In genomic region chr12:17305445-17305844, GRCm38 (mm10) we compare ENCODE assay signal across 16 mouse cellular contexts. TPM values are rescaled to one million over a fixed set of nuclear protein-coding genes. Genes with fewer than 3 reads are reported as not detected.
A peak's percentile ranks its signal among the peaks of the same experiment; 100 is the strongest.
DNase-seq lines count a peak whose midpoint lies in the region.
"Had no signal": no experiment of that assay in that cellular context is flagged by ENCODE, and none has a peak within 500 bp of the region (broad histone marks: within the 10 kb centered on the region; RNA-seq: fewer than 3 reads in every experiment).

No protein-coding gene starts in this region.

- peak; percentile 31 to 45 for DNase-seq in cerebellum, postnatal 10 days
- no peak for DNase-seq in cerebellum, adult 9-11 months
- peak; percentile 71 to 79 for DNase-seq in lung, adult 18-20 months
- DNase-seq in lung, postnatal 10 days = no peak
- peak; percentile 90 for DNase-seq in adrenal gland, adult 2 months
- peak; percentile 90 for DNase-seq in gonadal fat pad, adult 2 months (ENCODE audit: low read depth)
- no peak for DNase-seq in kidney, adult 8-10 months
- DNase-seq in urinary bladder, postnatal 10 days (ENCODE audit: low spot score) = no peak
- DNase-seq: cerebellum, adult 11 months; layer of hippocampus, postnatal 36 days; liver, postnatal 0 days; right cerebral cortex, postnatal 14 days; thymus, postnatal 25 days had no signal

RNA-seq across cellular contexts. Expression of gene Atp6v1c2, which starts 23.7 kb away (rescaled TPM):
- total RNA-seq in adrenal gland, adult 2 months (2021) = 1 to 10 TPM; 1.9 to 2.7 TPM
- polyA plus RNA-seq in adrenal gland, adult 2 months (2012; rRNA removed) = 0.32 and 0.58 TPM in 2 replicates
- polyA plus RNA-seq in gonadal fat pad, adult 2 months (2012; rRNA removed) = 9.9 and 18.3 TPM in 2 replicates
- total RNA-seq: gastrocnemius, adult 8-10 months; MEL; neutrophil, adult 5-6 weeks had no signal

RNA-seq across cellular contexts. Expression of gene Pdia6, which starts 39.1 kb away (rescaled TPM):
- 100 to 1,000 TPM; 153 to 218 TPM for total RNA-seq in adrenal gland, adult 2 months (2021)
- polyA plus RNA-seq in adrenal gland, adult 2 months (2012; rRNA removed) = 14.0 and 18.3 TPM in 2 replicates
- polyA plus RNA-seq in gonadal fat pad, adult 2 months (2012; rRNA removed) = 207 and 284 TPM in 2 replicates

RNA-seq across cellular contexts. Expression of gene Nol10, which starts 42.8 kb away (rescaled TPM):
- 10 to 100 TPM; 16.9 to 17.7 TPM for total RNA-seq in adrenal gland, adult 2 months (2021)
- polyA plus RNA-seq in adrenal gland, adult 2 months (2012; rRNA removed) = 3.2 and 4.2 TPM in 2 replicates
- 3.8 and 4.2 TPM in 2 replicates for polyA plus RNA-seq in gonadal fat pad, adult 2 months (2012; rRNA removed)

Comparison
In these comparisons a context has a peak if more than half of its experiments do, and no peak if none do; other contexts are left out.
1. DNase-seq: peak in cerebellum, postnatal 10 days (2 of 2), lung, adult 18-20 months (2 of 2), adrenal gland, adult 2 months (single experiment) and gonadal fat pad, adult 2 months (single experiment); none in cerebellum, adult 9-11 months (single experiment), lung, postnatal 10 days (single experiment), kidney, adult 8-10 months (0 of 2) and urinary bladder, postnatal 10 days (single experiment).
2. RNA of gene Pdia6, which starts 39.1 kb away (polyA plus RNA-seq): 207 to 284 TPM in gonadal fat pad, adult 2 months; 14.0 to 18.3 TPM in adrenal gland, adult 2 months; every median in the first group is over 10 times any median in the second.